12 mouse cellular contexts compared by ENCODE assay signal in the genomic region with DNA sequence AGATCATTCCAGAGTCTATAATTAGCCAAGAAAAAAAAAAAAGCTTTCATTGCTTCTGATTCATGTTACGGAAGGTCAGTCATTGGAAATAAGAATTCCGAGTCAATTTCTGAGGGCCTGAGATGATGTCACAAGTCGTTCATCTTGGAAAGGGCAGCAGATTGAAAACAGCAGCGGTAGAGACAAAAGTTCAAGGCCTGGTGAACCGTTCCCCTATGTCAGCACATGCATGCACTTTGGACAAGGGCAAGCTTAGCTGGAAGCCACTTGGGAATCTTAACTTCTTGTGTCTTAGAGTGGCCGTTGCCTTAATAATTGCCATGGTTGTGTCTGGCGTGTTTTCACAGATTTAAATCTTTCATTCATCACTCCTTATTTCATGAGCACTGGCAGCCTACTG.
"Had no signal": no experiment of that assay in that cellular context is flagged by ENCODE, and none has a peak within 500 bp of the region (broad histone marks: within the 10 kb centered on the region; RNA-seq: fewer than 3 reads in every experiment).

No protein-coding gene starts in this region.

- H3K9ac ChIP-seq: limb, embryonic 13.5 days; liver, embryonic 15.5 days; midbrain, embryonic 15.5 days; neural tube, embryonic 12.5 days had no signal

- H3K36me3 ChIP-seq: limb, embryonic 13.5 days; liver, embryonic 15.5 days; midbrain, embryonic 15.5 days; neural tube, embryonic 12.5 days had no signal

- H3K4me3 ChIP-seq: layer of hippocampus, adult 2 months; limb, embryonic 13.5 days; liver, embryonic 15.5 days; midbrain, embryonic 15.5 days; neural tube, embryonic 12.5 days had no signal

- H3K27ac ChIP-seq: layer of hippocampus, adult 2 months; limb, embryonic 13.5 days; liver, embryonic 15.5 days; midbrain, embryonic 15.5 days; neural tube, embryonic 12.5 days; stomach, postnatal 0 days had no signal

- DNase-seq: left cerebral cortex, postnatal 4 days; lung, adult 2 months; lung, postnatal 36 days; thymus, postnatal 4 days had no signal

- H3K27me3 ChIP-seq: limb, embryonic 13.5 days; liver, embryonic 15.5 days; midbrain, embryonic 15.5 days; neural tube, embryonic 12.5 days had no signal

- H3K9me3 ChIP-seq: limb, embryonic 13.5 days; liver, embryonic 15.5 days; midbrain, embryonic 15.5 days; neural tube, embryonic 12.5 days had no signal

- ATAC-seq: lung, postnatal 0 days; midbrain, embryonic 15.5 days had no signal

- H3K4me1 ChIP-seq: liver, embryonic 15.5 days; midbrain, embryonic 15.5 days had no signal

- H3K4me2 ChIP-seq: limb, embryonic 13.5 days; liver, embryonic 11.5 days; liver, embryonic 15.5 days; midbrain, embryonic 15.5 days; neural tube, embryonic 12.5 days had no signal
